Mouse (Mus musculus): ENCODE measurements around the gene Cdkl1.

DNA sequence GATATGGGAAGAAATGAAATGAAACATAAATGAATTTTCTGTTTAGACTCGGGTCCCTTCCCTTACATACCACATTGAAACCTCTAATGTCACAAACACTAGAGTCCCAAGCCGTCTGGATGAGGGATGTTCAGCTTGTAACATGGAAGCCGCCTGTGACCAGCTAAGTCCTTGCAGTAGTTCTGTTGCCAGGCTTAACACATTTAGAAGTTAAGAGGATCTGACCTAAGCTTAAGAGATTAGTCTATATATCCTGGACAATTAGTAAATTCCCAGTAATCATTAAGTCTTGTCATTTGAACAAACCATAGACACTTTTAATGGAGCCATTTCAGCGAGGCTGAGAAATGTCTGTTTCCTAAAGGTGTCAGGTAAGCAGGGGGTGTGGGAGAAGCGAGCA lies 35.1 kb downstream of the Cdkl1 start:
- TF ChIP-seq POLR2A (IDR thresholded peaks at IDR 0.05; ENCODE audit: low read depth, low read length) (no peak), CTCF (conservative IDR thresholded peaks at IDR 0.05; ENCODE audit: insufficient read depth, insufficient read length, low read depth, low read length) (no peak)
